Mouse (Mus musculus) spleen, postnatal 10 days (tissue): ENCODE measurements around the gene Calml3.
"Not testable (repeated sequence)": the region's sequence is repeated elsewhere in the genome, so short reads cannot be mapped to it uniquely, and the experiment has no call there.

Experiments used
- DNase-seq, 2 experiments: peaks; one replicate each; pipeline ENCODE4 v3.0.0; 2021 to 2022; ENCODE audit warnings: low spot score in 2 of 2

Calml3 gene

DNA sequence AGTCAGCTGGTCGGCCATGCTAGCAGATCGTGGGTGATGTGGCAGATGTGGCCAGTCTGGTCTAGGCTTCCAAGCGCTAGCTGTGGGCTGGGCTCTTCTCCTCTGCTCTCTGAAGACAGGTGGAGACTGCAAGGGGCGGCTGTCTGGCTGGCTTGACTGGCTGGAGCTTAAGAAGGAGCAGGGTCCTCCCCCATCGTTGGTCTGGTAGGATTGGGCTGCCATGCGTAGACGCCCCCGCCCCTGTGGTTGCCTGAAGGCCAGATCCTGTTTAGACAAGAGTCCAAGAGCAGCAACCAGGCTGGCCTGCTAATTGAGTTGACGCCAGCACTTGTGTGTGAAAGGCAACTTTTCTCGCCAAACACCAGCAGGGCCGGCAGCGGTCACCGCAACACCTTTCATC, at the start of gene Calml3:
Gene Calml3, minus strand, starts transcription at position 131 of the 400 bp plus-strand sequence.
- no peak for DNase-seq

DNA sequence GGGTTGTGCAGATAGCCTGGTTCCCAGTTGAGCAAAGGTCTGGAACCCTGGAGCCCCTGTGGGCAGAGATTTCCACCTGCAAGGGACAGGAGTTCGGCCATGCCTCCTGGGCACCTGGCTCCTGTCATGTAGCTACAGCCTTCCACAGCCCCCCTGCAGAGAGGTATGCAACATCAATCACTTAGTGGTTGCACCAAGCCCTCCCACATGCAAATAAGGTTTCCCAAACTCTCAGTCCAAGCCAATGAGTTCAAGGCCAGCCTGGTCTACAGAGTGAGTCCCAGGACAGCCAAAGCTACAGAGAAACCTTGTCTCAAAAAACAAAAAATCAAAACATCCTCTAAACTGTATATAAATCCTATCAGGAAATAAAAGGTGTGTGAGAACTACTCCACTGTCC, 46.2 kb upstream of the Calml3 start:
- no peak for DNase-seq

DNA sequence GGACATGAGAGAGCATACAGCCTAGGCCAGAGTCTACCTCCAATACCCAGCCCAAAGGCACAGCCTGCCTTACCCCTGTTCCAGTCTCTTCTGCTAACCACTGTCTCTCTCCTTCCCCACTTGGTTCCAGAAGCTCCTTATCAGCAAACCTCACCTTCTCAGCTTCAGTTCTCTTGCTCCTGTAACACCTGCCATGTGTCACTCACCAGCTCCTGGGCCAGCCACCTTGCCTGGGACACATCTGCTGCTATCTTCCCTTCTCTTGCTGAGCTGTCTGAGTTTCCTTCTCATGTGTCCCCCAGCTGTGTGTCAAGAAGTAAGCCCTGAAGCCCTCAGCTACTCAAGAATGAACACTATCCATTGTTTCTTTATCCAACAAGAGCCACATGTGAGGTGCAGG, 36.5 kb upstream of the Calml3 start:
- DNase-seq, result not testable (repeated sequence)

DNA sequence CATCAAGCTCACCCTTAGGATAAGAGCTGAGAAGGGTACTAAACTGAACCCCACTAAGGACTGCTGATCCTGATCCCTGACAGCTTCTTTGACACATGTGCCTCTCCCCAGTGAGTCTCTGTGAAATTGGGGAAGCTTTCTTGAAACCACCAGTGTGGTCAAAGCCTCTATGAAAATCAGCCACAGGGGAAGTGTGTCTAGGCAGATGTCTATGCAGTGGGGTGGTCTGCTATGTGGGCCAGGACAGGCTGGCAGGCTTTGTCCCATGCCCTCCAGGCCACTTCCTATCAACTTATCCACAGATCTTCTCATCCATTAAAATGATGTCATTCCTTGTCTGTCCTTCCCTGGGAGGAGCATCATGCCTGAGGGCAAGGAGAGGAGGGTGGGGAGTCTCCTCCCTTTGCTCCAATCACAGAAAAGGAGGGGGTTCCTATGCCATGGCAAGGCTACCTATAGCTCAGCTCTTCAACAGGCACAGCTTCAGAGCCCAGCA, 33.2 kb upstream of the Calml3 start, which contains the start of gene Calm4:
Gene Calm4, plus strand, starts transcription at position 446 of the 496 bp plus-strand sequence.
- not testable (repeated sequence) for DNase-seq

DNA sequence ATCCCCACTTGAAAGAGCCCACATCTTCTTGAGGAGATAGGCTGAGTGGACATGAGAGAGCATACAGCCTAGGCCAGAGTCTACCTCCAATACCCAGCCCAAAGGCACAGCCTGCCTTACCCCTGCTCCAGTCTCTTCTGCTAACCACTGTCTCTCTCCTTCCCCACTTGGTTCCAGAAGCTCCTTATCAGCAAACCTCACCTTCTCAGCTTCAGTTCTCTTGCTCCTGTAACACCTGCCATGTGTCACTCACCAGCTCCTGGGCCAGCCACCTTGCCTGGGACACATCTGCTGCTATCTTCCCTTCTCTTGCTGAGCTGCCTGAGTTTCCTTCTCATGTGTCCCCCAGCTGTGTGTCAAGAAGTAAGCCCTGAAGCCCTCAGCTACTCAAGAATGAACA, 29.5 kb upstream of the Calml3 start:
- DNase-seq, result not testable (repeated sequence)

DNA sequence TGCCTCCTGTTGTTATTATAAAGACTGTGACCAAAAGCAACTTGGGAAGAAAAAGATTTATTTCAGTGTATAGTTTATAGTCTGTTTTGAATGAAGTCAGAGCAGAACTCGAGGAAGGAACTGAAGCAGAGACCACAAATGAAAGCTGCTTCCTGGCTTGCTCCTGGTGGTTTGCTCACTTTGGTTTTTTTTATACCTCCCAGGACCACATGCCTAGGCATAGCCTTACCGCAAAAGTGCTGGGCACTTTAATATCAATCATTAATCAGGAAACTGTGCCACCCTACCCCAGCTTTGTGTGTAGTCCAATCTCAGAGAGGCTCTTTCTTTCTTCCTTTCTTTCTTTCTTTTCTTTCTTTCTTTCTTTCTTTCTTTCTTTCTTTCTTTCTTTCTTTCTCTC, 28.3 kb upstream of the Calml3 start:
- no peak for DNase-seq

DNA sequence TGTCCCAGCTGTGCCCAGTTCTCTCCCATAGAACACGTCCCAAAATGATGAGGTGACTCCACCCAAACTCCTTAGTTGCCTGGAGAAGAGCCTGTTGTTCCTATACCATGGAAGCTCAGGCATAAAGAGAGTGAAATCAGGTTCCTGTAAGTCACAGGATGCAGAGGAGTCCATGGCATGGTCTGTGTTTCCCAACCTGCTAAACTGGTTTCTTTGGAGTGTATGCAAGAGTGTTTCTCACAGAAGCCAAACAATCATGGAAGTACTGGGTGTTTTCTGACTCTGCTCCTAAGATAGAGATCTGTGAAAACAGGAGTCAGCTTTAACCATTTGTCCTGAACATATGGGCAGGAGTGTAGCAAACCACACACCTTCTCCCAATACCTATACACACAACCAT, 27.9 kb upstream of the Calml3 start:
- DNase-seq, result no peak

DNA sequence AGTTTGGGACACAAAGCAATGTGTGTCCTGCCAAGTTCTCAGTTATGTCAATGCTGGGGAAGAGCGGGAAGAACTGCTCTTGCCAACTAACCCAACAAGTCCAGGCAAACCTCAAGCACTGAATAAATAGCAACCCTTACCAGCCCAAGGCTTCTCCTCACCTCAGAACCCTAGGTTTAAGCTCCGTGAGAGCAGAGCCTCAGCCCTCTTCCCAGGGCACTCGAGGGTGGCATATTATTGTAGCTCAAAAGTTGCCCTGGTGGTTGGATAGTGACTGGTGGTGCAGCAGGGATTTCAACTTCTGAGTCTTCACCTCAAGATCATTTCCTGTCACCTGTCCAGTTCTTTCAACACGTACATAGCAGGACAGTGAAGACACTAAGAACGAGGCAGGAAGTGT, 27.4 kb upstream of the Calml3 start:
- DNase-seq, result no peak

DNA sequence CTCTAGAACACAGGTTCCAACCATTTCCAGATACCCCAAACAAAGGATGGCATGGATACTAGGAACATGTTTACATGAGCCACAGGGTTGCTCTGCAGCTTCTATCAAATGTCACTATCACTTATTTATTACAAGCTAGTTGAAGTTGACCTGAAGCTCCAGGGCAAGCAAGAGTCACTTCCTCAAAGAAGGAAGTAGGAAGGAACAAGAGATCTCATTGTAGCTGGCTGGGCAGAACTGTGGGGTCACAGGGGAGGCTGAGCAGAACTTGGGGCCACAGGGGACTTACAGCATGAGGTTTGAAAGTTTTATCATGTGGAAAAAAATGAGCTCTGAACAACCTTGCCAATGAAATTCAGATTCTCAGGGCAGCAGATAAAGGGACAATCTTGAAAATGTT, 21.6 kb upstream of the Calml3 start:
- DNase-seq, result no peak

DNA sequence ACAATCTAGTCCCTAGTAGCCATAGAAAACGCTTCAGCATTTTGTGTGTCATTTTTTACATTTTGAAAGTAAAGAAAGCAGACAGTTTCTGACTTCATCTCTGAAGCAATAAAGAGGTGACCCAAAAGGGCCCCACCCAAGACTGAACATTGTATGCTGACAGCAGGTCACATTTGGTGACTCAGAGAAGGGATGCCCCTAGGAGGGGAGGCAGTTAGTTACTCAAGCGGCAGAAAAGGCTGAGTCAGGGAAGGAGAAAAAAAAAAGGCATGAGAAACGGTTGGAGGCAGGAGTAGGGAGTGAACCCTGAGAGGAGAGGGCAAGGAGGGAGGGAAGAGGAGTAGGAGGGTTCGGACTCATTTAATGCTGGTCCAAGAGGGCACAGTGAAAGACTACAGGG, 18.0 kb upstream of the Calml3 start:
- no peak for DNase-seq

DNA sequence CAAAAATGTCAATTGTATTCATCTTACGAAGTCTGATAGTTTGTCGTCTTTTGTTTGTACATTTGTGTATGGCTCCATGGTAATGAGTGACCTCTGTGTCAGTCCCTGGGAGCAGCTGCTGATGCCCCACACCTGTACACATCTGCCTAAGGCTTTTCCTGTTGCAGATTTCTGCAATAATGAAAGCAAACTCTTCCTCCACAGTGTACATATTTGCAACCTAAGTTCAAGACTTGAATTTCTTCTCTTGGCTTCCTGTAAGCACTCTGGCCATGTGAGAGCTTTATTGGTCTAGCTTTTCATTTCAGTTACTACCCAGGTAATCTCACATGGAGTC, 14.6 kb upstream of the Calml3 start:
- no peak for DNase-seq

DNA sequence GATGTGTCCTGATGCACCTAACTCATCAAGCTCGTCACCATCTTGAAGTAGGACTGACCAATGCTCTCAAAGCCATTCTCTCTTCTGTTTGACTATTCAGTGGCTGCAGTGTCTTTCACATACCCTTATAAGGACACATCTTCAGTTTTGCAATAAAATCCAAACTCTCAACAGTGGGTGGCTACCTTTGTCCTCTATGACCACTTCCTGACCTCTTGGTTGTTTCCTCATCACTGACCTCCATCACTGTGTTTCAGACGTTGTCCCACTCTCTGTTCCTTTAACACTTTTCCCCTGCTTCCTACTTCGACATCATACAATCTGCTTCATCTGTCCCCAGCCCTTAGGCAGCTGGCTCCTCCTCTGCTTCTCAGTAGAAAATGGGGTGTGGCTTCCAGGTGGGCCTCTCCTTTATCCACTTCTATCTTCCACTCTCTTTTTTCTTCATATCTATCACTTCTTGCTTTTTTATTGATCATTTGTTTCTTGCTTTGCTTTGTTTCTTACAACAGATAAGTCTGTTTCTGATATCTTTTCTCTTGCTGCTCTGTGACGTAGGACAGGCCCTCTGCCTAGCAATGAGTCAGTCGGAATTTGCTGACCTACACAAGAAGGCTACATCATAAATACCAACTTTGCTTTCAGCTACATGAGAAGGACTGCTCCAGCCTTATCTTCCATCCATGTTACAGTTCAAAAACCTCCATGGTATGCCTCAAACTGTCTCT, 14.1 kb upstream of the Calml3 start:
- no peak for DNase-seq

DNA sequence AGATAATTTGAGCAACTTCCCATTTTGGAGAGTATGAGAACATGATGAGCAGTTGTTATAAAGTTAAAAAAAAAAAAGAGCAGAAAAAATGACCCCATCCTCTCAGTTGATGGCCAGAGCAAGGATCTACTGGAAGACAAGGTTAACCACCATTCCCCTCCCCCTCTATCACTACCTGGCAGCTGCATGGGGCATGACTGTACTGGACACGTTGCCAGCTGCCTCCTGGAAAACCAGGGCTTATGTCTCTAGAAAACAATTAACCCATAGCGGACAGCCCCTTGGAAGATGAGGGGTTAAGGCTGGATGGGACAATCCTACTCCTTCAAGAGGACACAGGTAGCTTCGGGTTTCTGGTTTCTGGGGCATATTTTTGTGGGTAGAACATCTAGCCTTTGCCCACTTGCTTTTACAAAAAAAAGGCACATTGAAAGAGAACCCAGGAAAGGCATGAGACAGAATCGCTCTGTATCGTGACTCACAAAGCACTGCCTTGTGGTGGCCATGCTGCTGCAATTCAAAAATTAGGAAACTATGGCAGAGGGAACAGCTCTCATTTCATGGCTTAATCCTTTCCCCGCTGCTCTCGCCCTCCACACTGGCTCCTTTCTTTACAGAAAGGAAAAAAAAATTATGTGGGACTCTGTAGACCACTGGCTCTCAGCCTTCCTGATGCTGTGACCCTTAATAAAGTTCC, 3.2 kb upstream of the Calml3 start:
- no peak for DNase-seq

DNA sequence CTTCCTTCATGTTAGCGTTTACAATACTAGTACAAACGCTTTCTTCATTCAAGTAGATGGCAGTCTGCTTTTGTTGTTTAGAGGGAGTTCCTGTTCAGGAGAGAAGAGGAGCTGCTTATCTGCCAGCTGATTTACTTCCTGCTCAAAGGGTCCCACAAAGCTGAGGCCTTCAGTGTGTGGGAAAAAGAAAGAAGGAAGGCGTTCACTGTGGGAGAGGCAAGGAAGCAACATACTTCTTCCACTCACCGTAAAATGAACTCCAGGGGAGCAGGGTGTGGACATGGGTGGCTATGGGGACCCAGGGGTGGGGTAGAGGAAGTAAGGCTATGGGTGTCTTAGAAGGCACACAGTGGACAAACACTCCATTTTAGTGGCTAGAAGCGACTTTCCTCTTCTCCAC, 1.5 kb upstream of the Calml3 start:
- no peak for DNase-seq

DNA sequence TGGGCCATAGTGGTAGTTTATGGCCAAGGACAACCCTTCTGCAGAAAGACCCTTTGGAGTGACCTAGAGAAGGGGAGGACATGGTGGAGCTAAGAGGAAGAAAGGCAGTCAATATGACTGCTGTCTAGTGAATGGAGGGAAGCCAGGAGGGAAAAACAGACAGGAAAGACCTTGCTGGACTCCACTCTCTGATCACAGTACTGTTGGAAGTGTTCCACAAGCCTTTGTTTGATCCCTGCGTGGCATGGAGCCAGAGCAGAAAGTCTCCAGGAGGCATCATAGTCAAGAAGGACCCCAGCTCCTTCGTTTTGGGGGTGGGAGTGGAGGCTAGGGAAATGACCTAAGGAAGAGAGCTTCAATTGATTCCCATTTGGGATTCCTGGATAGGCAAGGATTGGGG, 1.0 kb upstream of the Calml3 start:
- no peak for DNase-seq

DNA sequence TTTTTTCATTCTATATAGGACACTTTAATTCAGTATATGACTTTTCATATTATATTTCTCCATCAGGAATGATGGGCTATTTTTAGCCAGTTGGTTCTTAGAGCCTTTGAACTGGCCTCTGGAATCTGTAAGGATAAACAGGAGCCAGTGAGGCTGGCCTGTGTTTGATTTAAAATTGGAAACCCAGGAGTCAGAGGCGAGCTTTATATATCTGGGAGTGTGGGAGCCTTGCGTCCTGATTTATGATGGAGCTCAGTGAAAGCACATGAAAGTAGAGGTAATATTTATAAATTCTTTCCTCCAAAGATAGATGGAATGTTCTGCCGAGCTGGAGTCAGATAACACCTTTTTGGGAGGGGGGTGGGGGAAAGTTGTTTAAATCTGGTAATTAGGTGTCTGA, 4.7 kb downstream of the Calml3 start:
- DNase-seq, result no peak

DNA sequence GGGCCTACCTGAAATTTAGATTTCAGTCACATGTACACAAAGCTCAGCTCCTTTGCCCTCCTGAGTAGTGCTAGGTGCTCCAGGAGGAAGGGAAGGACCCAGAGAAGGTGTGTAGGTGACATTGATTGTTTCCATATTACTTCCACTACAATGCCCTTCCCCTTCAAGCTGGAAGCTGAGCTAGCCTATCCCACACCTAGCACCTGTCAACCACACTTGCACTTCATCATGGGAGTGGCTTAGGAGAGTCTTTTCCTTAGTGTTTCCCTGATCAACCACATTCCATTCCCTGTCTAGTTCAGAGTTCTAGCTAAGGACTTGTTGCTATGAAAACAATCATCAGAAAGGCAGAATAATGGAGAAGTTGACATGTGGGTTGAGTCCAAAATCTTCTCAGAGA, 5.4 kb downstream of the Calml3 start:
- no peak for DNase-seq

DNA sequence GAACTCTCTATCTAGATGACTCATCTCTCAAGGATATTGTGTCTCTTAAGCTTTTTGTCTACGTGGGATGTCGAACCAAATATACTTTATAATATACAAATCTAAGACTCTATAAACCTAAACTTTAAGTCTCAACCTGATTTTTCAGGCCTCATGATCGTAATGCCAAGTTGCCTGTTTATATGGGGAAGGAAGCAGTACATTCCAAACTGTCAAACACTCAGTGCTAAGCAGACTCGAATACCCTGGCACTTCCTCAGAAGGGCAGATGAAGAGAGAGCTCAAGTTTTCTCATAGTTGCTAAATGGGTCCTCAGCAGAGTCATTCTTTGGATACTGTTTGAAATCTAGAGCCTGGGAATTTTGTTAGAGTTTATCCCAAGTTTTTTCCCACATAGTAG, 7.5 kb downstream of the Calml3 start:
- DNase-seq, result no peak

DNA sequence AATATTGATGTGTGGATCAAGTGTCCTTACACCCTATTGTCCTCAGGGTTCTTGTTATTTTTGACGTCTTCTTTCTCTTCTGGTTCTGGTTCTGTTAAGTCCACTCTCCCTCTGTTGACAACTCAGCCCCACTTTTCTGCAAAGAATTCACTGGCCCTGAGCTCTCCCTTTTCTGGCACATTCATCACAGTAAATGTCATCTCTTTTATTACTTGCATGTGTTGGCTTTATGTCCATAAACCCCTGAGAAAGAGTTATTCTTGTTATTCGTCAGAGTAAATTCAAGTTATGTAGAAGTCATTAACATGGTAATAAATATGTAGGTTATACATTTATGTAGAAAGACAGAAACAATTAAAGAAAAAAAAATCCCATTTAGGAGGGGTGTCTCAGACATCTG, 14.6 kb downstream of the Calml3 start:
- DNase-seq, result no peak

DNA sequence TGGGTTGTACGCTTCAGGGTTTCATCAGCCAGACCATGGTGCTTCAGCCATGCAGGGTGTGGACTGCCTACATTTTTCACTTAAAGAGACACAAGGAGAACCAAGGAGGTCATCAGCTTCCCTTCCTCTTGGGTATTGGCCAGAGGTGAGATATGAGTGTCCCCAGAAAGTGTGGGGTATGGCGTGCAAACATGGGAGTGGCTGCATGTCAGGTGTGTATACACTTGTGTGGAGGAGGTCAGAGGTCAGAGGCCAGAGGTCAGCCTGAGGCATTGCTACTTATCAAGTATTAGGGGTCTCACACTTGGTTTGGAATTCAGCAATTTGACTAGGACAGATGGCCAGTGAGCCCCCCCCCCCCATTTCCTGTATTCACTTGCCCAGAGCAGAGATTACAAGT, 15.5 kb downstream of the Calml3 start:
- DNase-seq, result no peak

DNA sequence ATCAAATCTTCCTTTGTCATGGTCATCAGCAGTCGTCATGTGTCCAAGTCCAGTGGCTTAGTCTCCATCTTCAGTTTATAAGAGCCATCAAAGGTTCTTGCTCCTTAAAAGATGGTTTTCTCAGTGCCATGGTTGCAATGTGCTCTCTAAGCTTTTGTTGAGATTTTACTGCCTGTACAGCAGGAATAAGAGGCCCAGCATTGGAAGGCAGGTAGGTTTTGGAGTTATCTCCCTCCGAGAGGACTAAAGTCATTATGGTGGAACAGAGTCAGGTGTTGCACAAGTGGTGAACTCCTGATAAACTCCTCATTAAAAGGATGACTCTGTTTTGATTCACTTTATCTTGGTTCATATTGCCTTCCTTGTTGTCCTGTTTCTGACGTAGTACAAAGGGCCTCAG, 16.5 kb downstream of the Calml3 start:
- DNase-seq, result no peak

DNA sequence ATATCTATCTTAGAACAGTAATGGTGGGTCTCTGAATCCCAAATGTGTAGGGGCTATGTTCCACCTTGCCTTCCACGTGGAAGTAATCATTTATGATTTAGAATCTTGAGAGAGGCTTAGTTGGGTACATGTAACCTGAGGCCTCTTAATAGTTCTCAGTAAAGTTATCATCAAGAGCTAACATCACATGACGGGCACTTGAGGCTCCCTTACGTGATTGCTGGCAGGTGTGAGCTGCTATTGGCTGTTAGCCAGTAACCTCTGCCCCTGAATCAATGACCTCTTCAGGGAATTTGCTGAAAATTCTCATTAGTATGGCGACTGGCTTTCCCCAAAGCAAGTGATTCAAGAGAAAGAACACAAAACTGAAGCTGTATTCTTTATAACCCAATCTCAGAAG, 17.0 kb downstream of the Calml3 start:
- DNase-seq, result no peak

DNA sequence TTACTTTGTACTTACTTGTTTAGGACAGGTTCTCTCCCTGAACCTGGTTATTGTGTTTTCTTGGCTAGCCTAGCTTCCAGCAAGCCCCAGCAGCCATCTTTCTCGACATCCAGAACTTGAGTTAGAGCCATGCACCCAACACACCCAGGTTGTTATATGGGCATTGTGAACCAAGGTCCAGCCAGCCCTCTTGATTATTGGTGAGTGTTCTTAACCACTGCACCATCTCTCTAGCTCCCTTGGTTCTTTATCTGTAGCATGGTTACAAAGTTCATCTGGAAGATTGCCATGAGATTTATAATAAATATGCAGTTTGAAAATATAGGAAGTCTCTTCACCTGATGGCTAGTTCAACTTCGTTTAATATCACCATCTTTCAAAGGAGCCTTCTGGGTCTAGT, 20.5 kb downstream of the Calml3 start:
- no peak for DNase-seq

DNA sequence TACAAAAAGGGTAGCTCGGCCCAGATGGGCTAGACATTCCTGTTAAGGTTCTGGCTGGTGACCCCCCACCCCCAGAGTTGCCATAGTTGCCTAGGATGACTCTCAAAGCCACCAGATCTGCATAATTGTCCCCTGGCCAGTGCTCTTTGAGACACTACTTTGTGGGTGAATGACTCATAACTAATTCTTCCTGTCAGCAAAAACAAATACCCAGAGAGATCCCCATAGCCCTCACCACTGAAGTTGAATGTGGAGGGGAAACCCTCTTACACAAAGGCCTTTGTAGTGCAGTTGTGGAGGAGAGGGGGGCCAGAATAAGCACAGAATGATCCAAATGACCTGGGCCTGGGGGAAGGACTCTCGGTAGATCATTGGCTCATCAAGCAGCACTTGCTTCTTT, 21.6 kb downstream of the Calml3 start:
- no peak for DNase-seq
